Mouse (Mus musculus) cortical plate, adult 2 months (tissue): ENCODE results near the gene Trhr2.

Source experiments
- CTCF ChIP-seq: fragments of 200-500 bp; IDR thresholded peaks from 2 replicates; pipeline ENCODE4 v1.5.1; 2011; ENCODE audit warnings: mild to moderate bottlenecking, control low read depth, low read length; ENCODE audit not compliant: insufficient read depth; ENCODE audit errors: extremely low read depth
- POLR2A ChIP-seq: fragments of 200-500 bp; IDR thresholded peaks from 2 replicates; pipeline ENCODE4 v1.6.1; 2011; ENCODE audit warnings: mild to moderate bottlenecking, low read length, control low read depth; ENCODE audit not compliant: insufficient read depth; ENCODE audit errors: extremely low read depth

DNA sequence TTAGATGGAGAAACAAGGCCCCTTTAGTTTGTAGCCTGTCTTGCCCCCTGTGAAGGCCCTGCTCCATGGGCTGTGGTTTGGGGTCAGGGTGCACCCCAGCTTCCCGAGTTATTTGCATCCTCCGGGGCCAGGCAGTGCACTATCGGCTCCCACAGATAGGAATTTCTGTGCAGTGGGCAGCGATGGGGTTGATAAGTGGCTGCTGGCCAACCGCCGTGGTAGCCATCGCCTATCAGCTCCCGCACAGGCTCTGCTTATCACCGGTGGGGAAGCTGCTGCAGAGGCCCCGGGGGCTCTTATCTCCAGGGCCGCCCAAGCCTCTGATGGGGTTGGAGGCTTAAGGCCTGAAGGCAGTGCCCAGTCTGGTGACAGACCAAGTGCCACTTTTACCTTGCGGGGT is 51.3 kb downstream of the Trhr2 start:
- no peak for TF ChIP-seq POLR2A
- TF ChIP-seq CTCF = no peak
